Mouse (Mus musculus): Measurements from ENCODE around the gene Ccdc43.
"Not testable (repeated sequence)": the region's sequence is repeated elsewhere in the genome, so short reads cannot be mapped to it uniquely, and the experiment has no call there.

Gene Ccdc43

DNA sequence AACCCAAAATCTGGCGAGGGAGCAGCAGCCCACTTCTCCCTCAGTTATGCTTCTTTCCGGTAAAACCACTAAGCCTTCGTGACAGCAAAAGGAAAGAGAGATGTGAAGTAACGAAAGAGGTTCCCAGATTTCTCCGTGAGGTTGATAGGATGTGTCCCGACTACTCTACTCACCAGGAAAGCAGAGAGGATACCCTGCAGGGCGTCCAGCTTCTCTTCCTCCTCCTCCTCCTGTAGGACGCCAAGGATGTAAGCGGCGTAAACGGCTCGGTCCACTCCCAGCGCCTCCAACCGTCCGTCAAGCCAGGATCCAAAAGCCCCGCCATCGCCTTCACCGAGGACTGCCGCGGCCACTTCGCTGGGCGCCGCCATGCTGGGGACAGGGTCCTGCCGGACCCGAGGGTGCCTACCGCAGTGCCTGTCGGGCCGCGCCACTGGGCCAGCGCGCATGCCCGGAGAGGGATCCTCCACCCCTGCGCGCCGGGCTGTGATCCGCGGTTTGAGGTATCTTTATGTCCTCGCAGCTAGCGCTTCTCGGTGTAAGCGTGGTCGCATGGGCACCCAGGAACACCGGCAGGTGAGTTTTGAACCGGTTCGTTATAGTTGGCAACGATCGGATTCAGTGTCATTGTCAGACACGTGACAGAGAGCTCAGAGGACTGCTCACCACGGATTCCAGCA lies at the start of gene Ccdc43:
TSS of gene Ccdc43 (minus strand) at position 445 of the 680 bp plus-strand sequence.
- peak; percentile 86 for DNase-seq (ENCODE audit: low spot score)

DNA sequence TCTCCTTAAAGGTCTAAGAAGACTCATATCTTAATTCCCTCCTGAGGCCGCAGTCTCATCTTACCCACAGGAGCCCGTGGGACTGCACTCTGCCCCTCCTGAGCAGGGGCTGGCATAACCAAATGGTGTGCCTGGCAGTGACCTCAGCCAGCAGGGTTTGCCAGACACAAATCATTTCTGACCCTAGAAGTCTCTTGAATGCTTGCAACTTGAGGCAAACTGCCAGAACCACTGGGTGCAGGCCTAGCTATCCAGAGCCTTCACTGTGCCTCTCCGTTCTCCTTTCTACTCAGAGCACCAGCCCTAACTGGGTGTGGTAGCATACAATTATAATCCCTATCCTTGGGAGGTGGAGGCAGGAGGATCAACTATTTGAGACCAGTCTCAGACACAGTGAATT lies 47.2 kb upstream of the Ccdc43 start:
- no peak for DNase-seq (ENCODE audit: low spot score)

DNA sequence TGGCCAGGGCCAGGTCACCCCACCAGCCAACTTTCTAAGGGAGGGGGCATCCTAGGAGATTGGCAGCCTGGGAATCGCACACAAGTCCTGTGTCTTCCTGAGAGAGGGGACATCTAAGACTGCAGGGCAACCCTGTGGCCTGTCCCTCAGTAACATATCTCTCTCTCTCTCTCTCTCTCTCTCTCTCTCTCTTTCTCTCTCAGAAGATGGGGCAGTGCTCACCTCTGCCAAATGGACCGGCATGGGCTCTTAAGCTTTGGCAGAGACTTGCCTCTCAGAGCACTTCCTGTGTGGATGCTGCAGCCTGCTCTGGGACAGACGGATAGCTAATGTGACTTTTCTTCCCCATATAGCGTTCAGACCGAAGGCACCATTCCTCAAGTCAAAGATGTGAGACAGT lies 45.3 kb upstream of the Ccdc43 start:
- no peak for DNase-seq (ENCODE audit: low spot score)

DNA sequence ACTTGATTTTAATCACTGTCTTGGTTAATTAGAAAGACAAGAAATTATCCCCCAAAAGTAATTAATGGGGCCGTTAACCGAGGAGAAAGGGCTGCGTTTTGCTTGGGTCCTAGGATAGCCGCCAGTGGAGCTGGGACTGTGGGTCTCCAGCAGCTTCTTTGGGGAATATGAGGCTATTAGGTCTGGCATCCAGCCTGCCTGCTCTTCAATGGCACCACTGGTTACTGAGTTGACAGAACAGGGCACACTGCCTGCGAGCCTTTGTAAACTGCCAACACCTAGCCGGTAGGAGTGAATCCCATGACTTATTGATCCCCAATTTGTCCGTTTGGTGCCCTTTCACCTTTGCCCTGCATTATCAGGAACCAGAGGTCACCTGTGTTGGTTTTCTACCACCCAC lies 44.5 kb upstream of the Ccdc43 start:
- no peak for DNase-seq (ENCODE audit: low spot score)

DNA sequence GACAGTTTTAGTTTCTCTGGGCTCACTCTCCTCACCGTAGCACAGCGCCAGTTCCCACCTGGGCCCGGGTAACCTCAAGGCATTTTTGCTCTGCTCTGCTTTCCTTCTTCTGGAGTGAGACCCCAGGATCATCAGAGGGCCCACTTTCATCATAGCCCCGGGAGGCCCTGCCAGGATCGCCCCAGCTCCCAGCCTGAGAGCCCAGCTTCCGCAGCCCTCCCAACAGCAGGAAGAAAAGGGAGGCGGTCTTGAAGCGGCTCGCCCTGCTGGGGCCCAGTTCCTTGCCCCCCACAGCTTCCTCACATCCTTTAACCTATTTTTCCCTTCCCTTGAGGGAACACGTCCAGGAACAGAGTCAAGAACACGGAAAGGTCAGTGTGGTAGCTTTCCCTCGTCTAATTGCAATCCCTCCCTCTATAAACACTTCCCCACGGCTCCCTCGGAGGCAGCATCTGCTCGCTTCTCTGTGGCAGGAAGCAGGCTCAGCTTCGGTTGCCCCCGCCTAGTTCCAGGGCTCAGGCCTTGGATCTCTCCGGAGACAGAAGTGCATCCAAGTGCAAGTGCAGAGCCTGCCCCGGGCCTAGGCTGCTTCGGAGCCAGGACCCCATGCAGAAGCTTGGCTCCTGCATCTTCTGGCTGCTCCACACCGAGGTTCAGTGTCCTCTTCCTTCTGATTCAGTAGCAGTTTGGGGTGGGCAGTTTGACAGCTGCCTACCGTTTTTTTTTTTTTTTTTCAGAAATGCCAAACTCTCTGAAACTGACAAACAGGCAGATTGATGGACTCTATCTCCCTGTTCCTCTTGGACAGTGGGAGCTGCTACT lies 43.8 kb upstream of the Ccdc43 start:
- DNase-seq (ENCODE audit: low spot score) = no peak

DNA sequence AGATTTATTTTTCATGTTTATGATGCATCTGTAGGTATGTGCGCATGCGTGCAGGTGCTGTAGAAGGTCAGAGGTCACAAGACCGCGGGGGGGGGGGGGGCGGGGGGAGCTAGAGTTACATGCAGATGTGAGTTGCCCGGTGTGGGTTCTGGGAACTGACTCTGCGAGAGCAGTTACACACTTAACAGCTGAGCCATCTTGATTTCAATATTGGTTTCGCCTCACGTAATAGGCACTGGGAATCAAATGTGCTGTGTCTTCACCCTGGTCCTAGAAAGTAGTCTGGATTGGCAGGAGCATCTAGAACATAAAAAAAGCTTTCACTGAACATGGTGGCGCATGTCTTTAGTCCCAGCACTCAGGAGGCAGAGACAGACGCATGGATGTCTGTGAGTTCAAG lies 43.1 kb upstream of the Ccdc43 start:
- no peak for DNase-seq (ENCODE audit: low spot score)

DNA sequence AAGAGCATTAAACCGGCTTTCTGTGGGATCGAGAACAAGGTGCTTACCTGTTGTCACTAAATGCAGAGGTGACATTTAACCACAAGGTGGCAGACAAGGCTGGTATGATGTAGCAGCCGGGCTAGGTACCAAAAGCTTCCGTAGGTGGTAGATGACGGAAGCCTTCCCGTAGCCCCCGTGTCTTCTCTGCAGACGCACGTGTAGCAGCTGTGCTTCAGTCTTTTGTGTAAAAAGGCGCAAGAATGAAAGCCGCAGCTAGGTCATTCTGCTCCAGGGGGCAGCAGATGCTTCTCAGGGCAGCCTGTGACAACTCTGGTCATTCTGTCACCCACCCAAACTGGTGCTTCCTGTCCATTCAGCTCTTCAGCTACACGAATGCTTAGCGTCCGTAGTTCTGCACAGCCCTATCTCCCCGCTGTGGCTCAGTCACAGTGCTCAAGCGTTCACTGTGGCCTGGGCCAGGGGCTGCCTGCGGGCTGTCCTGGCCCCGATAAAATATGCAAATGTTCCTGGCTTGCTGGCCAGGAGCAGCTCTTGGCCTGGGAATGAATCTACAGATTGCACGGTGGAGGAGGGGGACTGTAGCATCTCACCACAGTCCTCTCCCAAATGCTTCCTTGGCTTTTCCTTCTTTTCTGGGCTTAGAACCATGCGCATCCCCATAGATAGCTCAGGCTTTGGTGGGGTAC lies 41.8 kb upstream of the Ccdc43 start:
- peak; percentile 31 for DNase-seq (ENCODE audit: low spot score)

DNA sequence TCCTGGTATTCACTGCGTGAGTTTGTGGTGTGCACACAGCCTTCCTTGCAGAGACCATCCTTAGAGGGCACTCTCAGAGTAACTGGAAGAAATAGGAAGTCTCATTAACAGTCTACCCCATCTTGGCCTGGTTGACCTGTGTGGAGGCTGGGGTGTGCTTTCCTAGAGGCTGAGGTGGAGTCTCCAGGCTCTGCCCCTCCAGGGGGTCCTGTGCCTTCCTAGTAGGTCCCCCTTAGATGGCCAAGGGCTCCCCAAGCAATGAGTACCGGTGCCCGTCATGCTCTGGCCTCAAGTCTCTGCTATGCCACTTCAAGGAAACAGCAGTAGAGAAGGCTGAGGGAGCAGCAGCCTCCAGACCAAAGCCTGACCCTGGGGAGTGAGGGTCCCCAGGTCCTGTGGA lies 40.5 kb upstream of the Ccdc43 start:
- no peak for DNase-seq (ENCODE audit: low spot score)

DNA sequence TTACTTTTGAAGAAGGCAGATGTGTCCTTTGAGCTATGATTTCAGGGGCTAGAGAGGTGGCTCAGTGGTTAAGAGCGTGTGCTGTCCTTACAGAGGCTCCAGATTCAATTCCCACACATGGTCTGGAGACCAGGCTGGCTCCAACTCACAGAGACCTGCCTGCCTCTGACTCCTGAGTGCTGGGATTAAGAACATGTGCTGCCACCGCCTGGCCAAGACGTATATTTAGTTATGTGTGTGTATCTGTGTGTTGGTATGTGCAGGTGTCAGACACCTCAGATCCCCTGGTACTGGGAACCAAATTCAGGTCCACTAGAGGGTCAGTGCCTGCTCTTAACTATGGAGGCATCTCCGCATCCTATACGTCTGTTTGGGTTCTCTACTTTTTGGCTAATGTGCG lies 37.4 kb upstream of the Ccdc43 start:
- no peak for DNase-seq (ENCODE audit: low spot score)

DNA sequence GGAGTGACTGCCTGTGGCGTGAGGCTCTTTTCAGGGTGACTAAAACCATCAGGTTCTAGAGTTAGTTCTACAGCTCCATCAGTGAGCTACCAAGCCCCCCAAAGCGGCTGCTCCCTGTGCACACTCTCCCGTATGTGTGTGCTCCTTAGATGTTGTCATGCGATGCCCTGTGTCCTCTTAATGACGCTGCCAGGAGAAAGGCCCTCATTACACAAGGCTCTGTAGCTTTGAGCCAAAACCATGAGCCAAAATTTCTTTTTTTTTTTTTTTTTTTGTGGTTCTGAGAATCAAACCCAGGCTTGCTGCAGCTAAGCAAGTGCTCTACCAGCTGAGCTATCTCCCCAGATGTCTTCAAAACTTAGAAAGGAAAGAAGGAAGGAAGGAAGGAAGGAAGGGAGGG lies 35.6 kb upstream of the Ccdc43 start:
- no peak for DNase-seq (ENCODE audit: low spot score)

DNA sequence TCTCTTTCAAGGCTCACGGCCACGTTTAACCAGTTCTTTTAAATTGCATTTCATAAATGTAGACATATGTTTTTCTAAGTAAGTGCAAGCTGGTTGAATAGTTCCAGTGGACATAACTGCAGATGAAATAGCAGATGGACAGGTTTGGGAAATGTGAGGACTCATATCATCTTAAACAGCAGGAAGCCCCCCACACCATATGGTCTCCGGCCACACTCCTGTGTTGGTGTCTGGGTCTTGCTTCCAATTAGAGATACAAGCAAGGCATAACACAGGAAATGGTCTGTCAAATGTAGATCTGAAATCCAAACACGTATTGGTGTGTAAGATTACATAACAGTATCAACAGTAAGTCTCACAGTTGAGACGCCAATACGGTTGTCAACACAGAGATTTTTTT lies 33.8 kb upstream of the Ccdc43 start:
- DNase-seq (ENCODE audit: low spot score) = no peak

DNA sequence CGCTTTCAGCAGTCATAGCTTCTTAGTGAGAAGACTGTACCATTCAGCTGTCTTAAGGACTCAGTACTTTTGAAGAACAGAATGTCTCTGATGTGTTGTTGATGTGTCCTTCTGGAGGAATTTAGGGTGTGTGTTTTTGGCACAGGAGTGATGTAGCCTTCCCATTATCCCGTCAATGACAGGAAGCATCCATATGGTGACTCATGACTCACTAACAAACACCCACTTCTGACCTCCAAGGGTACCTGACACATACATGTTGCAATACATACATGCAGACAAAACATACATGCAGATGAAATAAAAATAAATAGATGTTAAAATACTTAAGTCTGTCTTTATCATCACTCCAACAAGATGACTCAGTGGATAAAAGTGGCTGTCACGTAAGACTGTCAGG lies 32.3 kb upstream of the Ccdc43 start:
- DNase-seq (ENCODE audit: low spot score) = no peak

DNA sequence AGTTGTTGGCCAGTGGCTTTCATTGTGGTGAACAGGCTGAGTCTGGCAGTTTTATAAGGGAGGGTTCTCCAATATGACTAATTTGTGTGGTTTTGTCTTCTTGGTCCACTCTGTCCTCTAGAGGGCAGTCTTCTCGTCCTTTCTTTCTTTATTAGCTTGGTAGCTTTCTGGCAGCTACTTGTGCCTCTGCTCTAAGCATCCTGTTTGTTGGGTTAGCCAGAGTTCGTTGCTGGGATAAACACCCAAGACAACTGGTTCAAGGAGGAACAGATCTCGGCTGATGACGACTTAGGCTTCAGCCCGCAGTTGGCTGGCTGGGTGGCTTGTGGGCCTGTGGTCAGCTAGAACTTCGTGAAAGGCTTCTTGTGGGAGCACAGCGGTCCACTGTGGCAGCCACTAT lies 31.0 kb upstream of the Ccdc43 start:
- no peak for DNase-seq (ENCODE audit: low spot score)

DNA sequence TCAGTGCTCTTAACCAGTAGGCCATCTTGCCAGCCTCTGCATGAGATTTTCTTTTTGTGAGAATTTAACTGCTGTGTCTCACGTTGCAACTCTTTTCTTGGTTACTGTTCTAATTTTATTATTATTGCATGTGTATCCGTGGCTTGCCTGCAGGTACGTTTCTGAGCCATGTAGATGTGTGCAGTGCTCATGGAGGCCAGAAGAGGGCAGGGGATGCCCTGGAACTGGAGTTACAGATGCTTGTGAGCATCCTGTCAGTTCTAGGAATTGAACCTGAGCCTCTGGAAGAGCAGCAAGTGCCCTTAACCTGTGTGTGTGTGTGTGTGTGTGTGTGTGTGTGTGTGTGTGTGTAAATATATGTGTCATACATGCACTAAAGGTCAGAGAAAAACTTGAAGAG lies 28.0 kb upstream of the Ccdc43 start:
- no peak for DNase-seq (ENCODE audit: low spot score)

DNA sequence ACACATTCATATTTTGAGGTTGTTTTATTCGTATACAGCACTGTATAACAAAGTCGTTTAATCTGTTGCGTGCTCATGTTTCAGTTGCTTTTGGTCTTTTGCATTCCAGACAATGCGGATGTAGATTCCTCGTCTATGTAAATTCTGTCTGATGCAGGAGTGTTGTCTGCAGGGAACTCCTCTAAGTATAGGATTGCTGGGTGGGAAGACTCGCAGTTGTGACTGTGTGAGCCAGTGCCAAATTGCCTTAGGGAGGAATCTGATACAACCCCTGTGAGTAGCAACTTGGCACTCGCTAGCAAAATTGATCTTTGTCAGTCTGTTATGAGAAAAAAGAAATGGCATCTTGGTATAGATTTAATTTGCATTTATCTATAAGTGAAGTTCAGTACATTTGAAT lies 18.6 kb upstream of the Ccdc43 start:
- no peak for DNase-seq (ENCODE audit: low spot score)

DNA sequence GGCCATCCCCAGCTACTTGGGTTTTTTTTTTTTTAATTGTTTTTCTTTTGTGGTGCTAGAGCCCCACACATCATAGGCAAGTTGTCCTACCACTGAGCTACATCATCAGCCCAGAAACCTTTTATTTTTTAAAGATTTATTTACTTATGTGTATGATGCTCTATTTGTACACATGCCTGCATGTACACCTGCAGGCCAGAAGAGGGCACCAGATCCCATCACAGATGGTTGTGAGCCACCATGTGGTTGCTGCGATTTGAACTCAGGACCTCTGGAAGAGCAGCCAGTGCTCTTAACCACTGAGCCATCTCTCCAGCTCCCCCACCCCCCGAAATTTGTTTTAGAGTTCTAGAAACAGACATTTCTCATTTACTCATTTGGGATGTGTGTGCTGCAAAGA lies 17.0 kb upstream of the Ccdc43 start:
- not testable (repeated sequence) for DNase-seq (ENCODE audit: low spot score)

DNA sequence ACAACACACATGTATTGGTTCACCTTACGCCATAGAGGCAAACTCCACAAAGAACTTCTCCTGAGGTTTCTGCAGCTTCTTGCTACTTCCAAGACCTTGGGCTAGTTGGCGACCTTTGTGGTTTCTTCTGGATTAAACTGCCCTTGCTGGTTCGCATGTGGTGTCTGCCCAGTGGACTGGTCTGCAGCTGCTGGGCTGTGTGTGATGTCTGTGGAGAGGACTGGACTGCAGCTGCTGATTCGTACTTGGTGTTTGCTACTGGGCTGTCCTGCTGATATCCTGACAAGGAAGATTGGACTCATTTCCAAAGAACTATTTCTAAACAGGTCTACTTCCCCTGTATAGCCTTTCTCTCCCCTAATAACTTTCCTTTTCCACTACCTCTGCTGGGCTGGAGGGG lies 14.8 kb upstream of the Ccdc43 start:
- DNase-seq (ENCODE audit: low spot score) = no peak

DNA sequence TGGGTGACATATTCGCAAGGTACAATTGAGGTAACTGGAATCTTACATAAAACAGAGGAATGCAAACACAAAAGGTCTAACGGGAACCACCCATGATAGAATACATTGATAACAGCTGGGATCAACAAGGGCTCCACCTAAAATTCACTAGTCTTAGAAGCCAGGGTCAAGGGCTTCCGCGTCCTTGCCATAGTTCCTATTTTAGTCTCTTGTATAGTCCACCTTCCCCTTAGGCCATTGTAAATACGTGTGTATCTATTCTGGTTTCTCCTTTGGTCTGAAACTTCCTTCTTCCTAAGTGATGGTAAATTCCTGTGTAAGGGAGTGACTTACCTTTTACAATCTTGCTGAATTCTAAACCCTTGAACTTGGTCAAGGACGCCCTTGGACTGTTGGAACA lies 4.6 kb upstream of the Ccdc43 start:
- DNase-seq (ENCODE audit: low spot score) = not testable (repeated sequence)

DNA sequence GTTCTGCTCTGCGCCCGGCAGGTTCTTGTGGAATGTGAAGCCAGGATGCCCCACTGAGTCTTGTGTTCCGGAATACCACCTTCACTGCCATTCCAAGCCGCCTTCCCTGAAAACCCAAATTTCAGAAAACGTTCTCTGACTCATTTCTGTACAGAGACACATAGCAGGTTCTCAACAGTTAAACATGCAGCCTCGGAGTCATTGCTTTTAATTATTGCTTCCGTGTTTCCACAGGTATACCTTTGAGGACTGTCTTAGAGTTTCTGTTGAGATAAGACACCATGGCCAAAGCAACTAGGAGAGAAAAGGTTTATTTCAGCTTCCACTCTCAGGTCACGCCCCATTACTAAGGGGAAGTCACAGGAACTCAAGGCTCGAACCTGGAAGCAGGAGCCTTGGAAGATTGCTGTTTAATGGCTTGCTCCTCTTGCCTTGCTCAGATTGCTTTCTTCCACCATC lies 465 bp upstream of the Ccdc43 start:
- DNase-seq (ENCODE audit: low spot score) = no peak

DNA sequence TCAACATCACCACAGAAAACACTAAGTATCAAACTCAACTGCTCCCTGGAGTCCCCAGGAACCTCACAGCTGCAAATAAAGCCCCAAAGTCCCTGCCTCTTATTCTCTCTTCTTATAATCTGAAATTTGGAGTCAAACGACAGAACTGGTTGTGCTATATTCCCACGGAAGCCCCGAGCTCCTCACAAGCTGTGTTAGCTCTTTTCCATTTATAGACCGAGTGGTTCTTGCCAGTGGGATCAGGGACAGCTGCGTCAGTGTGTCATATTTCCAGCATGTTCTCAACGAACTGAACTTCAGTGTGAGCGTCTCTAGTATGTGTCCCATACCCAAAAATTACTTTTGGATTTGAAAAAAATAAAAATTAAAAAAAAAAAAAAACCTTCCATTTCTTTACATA lies 2.3 kb downstream of the Ccdc43 start:
- DNase-seq (ENCODE audit: low spot score) = no peak

DNA sequence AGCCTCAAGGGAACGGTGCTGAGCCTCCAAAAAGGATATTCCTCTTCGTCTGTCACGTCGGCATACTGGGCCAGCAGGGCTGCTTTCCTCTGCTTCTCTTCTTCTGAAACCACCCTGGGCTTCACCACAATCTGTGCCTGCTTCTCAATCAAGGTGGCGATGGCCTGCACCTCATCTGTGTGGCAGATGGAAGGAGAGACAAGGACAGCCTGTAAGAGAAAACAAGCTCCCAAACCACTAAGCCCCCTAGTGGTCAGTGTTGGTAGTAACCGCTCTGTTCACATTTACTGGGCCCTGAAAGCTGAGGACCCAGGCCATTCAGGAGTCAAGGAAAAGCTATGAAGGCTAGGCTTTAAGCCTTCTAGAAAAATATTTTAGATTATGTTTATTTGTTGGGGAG lies 7.4 kb downstream of the Ccdc43 start:
- DNase-seq (ENCODE audit: low spot score) = peak; percentile 31

DNA sequence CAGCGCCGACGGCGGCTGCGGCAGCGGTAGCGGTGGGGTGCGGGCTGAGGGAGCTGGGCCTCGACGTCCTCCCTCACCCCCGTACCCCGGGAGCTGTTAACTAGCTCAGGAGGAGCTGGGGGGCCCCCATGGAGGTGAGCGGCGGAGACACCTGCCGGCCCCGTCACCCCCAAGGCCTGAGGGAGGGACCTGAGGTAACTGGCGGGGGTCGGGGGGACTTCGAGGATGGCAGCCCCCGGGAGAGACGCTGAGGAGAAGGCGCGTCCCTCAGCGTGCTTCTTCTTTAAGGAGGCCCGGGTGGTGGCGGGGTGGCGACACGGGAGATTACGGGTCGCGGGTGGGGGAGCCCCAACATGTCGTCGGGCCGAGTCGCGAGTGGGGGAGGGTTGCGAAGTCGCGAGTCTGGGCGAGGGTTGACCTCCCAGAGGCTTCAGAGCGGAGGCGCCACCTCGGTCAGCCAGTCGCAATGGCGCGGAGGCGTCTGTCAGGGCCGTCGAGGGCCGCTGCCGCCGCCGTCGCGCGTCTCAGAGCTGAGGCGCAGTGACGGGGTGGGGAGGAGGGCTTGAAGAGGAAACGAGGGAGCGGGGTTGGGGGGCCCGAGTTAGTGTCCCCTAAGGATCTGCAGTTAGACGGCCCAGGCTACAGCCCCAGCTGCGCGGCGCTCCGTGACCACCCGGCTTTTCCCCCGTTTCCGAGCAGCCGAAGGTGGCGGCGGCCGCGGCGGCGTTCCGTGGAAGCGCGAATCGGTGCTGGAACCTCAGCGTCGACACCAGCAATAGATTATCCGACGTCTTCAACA lies 31.7 kb downstream of the Ccdc43 start:
- DNase-seq (ENCODE audit: low spot score) = no peak

Data from yolk sac, embryonic 10.5 days (tissue).